ENCODE assay signal across 18 mouse cellular contexts in genomic region chr6:42790247-42790948, GRCm38 (mm10). TPM values are rescaled to one million over a fixed set of nuclear protein-coding genes. Genes with fewer than 3 reads are reported as not detected.
DNase-seq lines count a peak whose midpoint lies in the region; ATAC-seq and TF ChIP-seq lines count a peak whose summit lies in the region.
"Had no signal": no experiment of that assay in that cellular context is flagged by ENCODE, and none has a peak within 500 bp of the region (broad histone marks: within the 10 kb centered on the region; RNA-seq: fewer than 3 reads in every experiment).

No protein-coding gene starts in this region.

- peak; percentile 25; the same call in 1 of the 2 replicates for TF ChIP-seq CTCF in lung, embryonic 14.5 days (IDR thresholded peaks at IDR 0.05; ENCODE audit: low read depth)

- no peak overlapping the region for H3K27ac ChIP-seq in lung, embryonic 14.5 days (ENCODE audit: low read depth)
- H3K27ac ChIP-seq in forebrain, embryonic 13.5 days: no peak overlapping the region
- 0 out of 2 replicates have a peak overlapping the region, but pooled peaks have one; percentile 54 for H3K27ac ChIP-seq in hindbrain, embryonic 14.5 days
- H3K27ac ChIP-seq in neural tube, embryonic 15.5 days (replicated peaks): no peak overlapping the region
- H3K27ac ChIP-seq: embryonic facial prominence, embryonic 13.5 days; heart, embryonic 15.5 days had no signal

- no peak overlapping the region for H3K9ac ChIP-seq in lung, embryonic 14.5 days
- no peak overlapping the region for H3K9ac ChIP-seq in forebrain, embryonic 13.5 days
- no peak overlapping the region for H3K9ac ChIP-seq in hindbrain, embryonic 14.5 days
- no peak overlapping the region for H3K9ac ChIP-seq in neural tube, embryonic 15.5 days (replicated peaks)
- H3K9ac ChIP-seq: embryonic facial prominence, embryonic 13.5 days; heart, embryonic 15.5 days had no signal

- H3K9me3 ChIP-seq in lung, embryonic 14.5 days (ENCODE audit: low read depth, low read length): no peaks in the 10 kb centered on the region
- no peaks in the 10 kb centered on the region for H3K9me3 ChIP-seq in forebrain, embryonic 13.5 days (replicated peaks)
- no peaks in the 10 kb centered on the region for H3K9me3 ChIP-seq in hindbrain, embryonic 14.5 days (ENCODE audit: control insufficient read depth, low read length)
- no peaks in the 10 kb centered on the region for H3K9me3 ChIP-seq in neural tube, embryonic 15.5 days (replicated peaks)
- H3K9me3 ChIP-seq: embryonic facial prominence, embryonic 13.5 days; heart, embryonic 15.5 days had no signal

- no peaks in the 10 kb centered on the region for H3K27me3 ChIP-seq in lung, embryonic 14.5 days (ENCODE audit: insufficient read depth, low read length)
- no peaks in the 10 kb centered on the region for H3K27me3 ChIP-seq in forebrain, embryonic 13.5 days
- H3K27me3 ChIP-seq in hindbrain, embryonic 14.5 days (ENCODE audit: control insufficient read depth, insufficient read depth, low read length): no peaks in the 10 kb centered on the region
- no peaks in the 10 kb centered on the region for H3K27me3 ChIP-seq in neural tube, embryonic 15.5 days (replicated peaks)
- H3K27me3 ChIP-seq: embryonic facial prominence, embryonic 13.5 days; heart, embryonic 15.5 days had no signal

- no peak for ATAC-seq in lung, embryonic 14.5 days (ENCODE audit: insufficient read depth)
- peak; percentile 69 for ATAC-seq in forebrain, embryonic 13.5 days
- ATAC-seq in hindbrain, embryonic 14.5 days (ENCODE audit: low FRiP score): peak; percentile 24; the same call in 1 of the 2 replicates
- peak; percentile 31; the same call in 1 of the 2 replicates for ATAC-seq in neural tube, embryonic 15.5 days (ENCODE audit: low FRiP score)
- ATAC-seq: intestine, embryonic 16.5 days had no signal

- H3K36me3 ChIP-seq in lung, embryonic 14.5 days (ENCODE audit: insufficient read depth): no peaks in the 10 kb centered on the region
- H3K36me3 ChIP-seq in forebrain, embryonic 13.5 days (ENCODE audit: poor library complexity, severe bottlenecking): no peaks in the 10 kb centered on the region
- no peaks in the 10 kb centered on the region for H3K36me3 ChIP-seq in hindbrain, embryonic 14.5 days (replicated peaks; ENCODE audit: control insufficient read depth, insufficient read depth)
- H3K36me3 ChIP-seq in neural tube, embryonic 15.5 days: no peaks in the 10 kb centered on the region
- H3K36me3 ChIP-seq: embryonic facial prominence, embryonic 13.5 days; heart, embryonic 15.5 days had no signal

- peak; percentile 1 for DNase-seq in lung, embryonic 14.5 days
- no peak for DNase-seq in lung, adult 18-20 months
- DNase-seq in hindbrain, embryonic 14.5 days (ENCODE audit: low spot score): no peak
- DNase-seq in urinary bladder, adult 18-20 months (ENCODE audit: low spot score in 2 of 2): no peak
- DNase-seq in spleen, postnatal 10 days (ENCODE audit: low spot score in 2 of 2): no peak
- DNase-seq in adrenal gland, adult 18-20 months (ENCODE audit: low spot score in 2 of 2): no peak
- DNase-seq: adrenal gland, postnatal 10 days; cerebellum, adult 11 months; lung, postnatal 10 days; right cerebral cortex, postnatal 25 days had no signal

- no peak overlapping the region for H3K4me2 ChIP-seq in lung, embryonic 14.5 days
- H3K4me2 ChIP-seq in forebrain, embryonic 13.5 days: no peak overlapping the region
- H3K4me2 ChIP-seq in hindbrain, embryonic 14.5 days (replicated peaks): no peak overlapping the region
- H3K4me2 ChIP-seq in neural tube, embryonic 15.5 days: no peak overlapping the region
- H3K4me2 ChIP-seq: embryonic facial prominence, embryonic 13.5 days; heart, embryonic 15.5 days had no signal

- WGBS in lung, embryonic 14.5 days: 33% methylated on average over 4 of the region's 4 CpGs
- 51% methylated on average over 4 of the region's 4 CpGs for WGBS in forebrain, embryonic 13.5 days
- WGBS in hindbrain, embryonic 14.5 days: 43% methylated on average over 4 of the region's 4 CpGs
- WGBS in neural tube, embryonic 15.5 days: 50% methylated on average over 4 of the region's 4 CpGs

- no peak overlapping the region for H3K4me3 ChIP-seq in lung, embryonic 14.5 days (ENCODE audit: low read depth, low read length)
- H3K4me3 ChIP-seq in forebrain, embryonic 13.5 days: no peak overlapping the region
- H3K4me3 ChIP-seq in hindbrain, embryonic 14.5 days (replicated peaks; ENCODE audit: low read length): no peak overlapping the region
- no peak overlapping the region for H3K4me3 ChIP-seq in neural tube, embryonic 15.5 days (replicated peaks)
- H3K4me3 ChIP-seq: embryonic facial prominence, embryonic 13.5 days; heart, embryonic 15.5 days had no signal

- no peaks in the 10 kb centered on the region for H3K4me1 ChIP-seq in lung, embryonic 14.5 days (ENCODE audit: insufficient read depth)
- no peaks in the 10 kb centered on the region for H3K4me1 ChIP-seq in forebrain, embryonic 13.5 days
- no peaks in the 10 kb centered on the region for H3K4me1 ChIP-seq in hindbrain, embryonic 14.5 days (replicated peaks; ENCODE audit: control insufficient read depth, insufficient read depth, low read length)
- H3K4me1 ChIP-seq in neural tube, embryonic 15.5 days: no peaks in the 10 kb centered on the region
- H3K4me1 ChIP-seq: embryonic facial prominence, embryonic 13.5 days; heart, embryonic 15.5 days had no signal

RNA-seq across cellular contexts. Expression of gene Olfr452, which starts 5.5 kb away (rescaled TPM):
- not detected in 2 replicates for polyA plus RNA-seq in lung, embryonic 14.5 days (2014; fragmentation: Nextera tagmentation; extraction: Ambion mirVana)
- not detected in 2 replicates for polyA plus RNA-seq in forebrain, embryonic 13.5 days (2015; fragmentation: Nextera tagmentation; extraction: Ambion mirVana)
- not detected in 2 replicates for polyA plus RNA-seq in hindbrain, embryonic 14.5 days (2014; fragmentation: Nextera tagmentation; extraction: Ambion mirVana)
- polyA plus RNA-seq in neural tube, embryonic 15.5 days (2015; fragmentation: Nextera tagmentation; extraction: Ambion mirVana): not detected in 2 replicates
- not detected for total RNA-seq in adrenal gland, adult 18-20 months (2021)
- total RNA-seq: adrenal gland, postnatal 10 days; layer of hippocampus, postnatal 25 days; MEL had no signal
- polyA plus RNA-seq: embryonic facial prominence, embryonic 13.5 days; heart, embryonic 15.5 days; intestine, embryonic 16.5 days; limb, embryonic 14.5 days had no signal

RNA-seq across cellular contexts. Expression of gene Olfr450, which starts 21.3 kb away (rescaled TPM):
- polyA plus RNA-seq in lung, embryonic 14.5 days (2014; fragmentation: Nextera tagmentation; extraction: Ambion mirVana): not detected in 2 replicates
- not detected in 2 replicates for polyA plus RNA-seq in forebrain, embryonic 13.5 days (2015; fragmentation: Nextera tagmentation; extraction: Ambion mirVana)
- polyA plus RNA-seq in hindbrain, embryonic 14.5 days (2014; fragmentation: Nextera tagmentation; extraction: Ambion mirVana): not detected in 2 replicates
- not detected in 2 replicates for polyA plus RNA-seq in neural tube, embryonic 15.5 days (2015; fragmentation: Nextera tagmentation; extraction: Ambion mirVana)
- total RNA-seq in adrenal gland, adult 18-20 months (2021): not detected
- total RNA-seq: adrenal gland, postnatal 10 days; layer of hippocampus, postnatal 25 days; MEL had no signal
- polyA plus RNA-seq: embryonic facial prominence, embryonic 13.5 days; heart, embryonic 15.5 days; intestine, embryonic 16.5 days; limb, embryonic 14.5 days had no signal

RNA-seq across cellular contexts. Expression of gene Olfr38, which starts 34.2 kb away (rescaled TPM):
- polyA plus RNA-seq in lung, embryonic 14.5 days (2014; fragmentation: Nextera tagmentation; extraction: Ambion mirVana): not detected in 2 replicates
- polyA plus RNA-seq in forebrain, embryonic 13.5 days (2015; fragmentation: Nextera tagmentation; extraction: Ambion mirVana): not detected in 2 replicates
- polyA plus RNA-seq in hindbrain, embryonic 14.5 days (2014; fragmentation: Nextera tagmentation; extraction: Ambion mirVana): not detected in 2 replicates
- polyA plus RNA-seq in neural tube, embryonic 15.5 days (2015; fragmentation: Nextera tagmentation; extraction: Ambion mirVana): not detected in 2 replicates
- not detected for total RNA-seq in adrenal gland, adult 18-20 months (2021)
- total RNA-seq: adrenal gland, postnatal 10 days; layer of hippocampus, postnatal 25 days; MEL had no signal
- polyA plus RNA-seq: embryonic facial prominence, embryonic 13.5 days; heart, embryonic 15.5 days; intestine, embryonic 16.5 days; limb, embryonic 14.5 days had no signal

RNA-seq across cellular contexts. Expression of gene Olfr449, which starts 43.8 kb away (rescaled TPM):
- polyA plus RNA-seq in lung, embryonic 14.5 days (2014; fragmentation: Nextera tagmentation; extraction: Ambion mirVana): not detected in 2 replicates
- polyA plus RNA-seq in forebrain, embryonic 13.5 days (2015; fragmentation: Nextera tagmentation; extraction: Ambion mirVana): not detected in 2 replicates
- polyA plus RNA-seq in hindbrain, embryonic 14.5 days (2014; fragmentation: Nextera tagmentation; extraction: Ambion mirVana): not detected in 2 replicates
- polyA plus RNA-seq in neural tube, embryonic 15.5 days (2015; fragmentation: Nextera tagmentation; extraction: Ambion mirVana): not detected in 2 replicates
- total RNA-seq in adrenal gland, adult 18-20 months (2021): not detected
- total RNA-seq: adrenal gland, postnatal 10 days; layer of hippocampus, postnatal 25 days; MEL had no signal
- polyA plus RNA-seq: embryonic facial prominence, embryonic 13.5 days; heart, embryonic 15.5 days; intestine, embryonic 16.5 days; limb, embryonic 14.5 days had no signal

RNA-seq across cellular contexts. Expression of gene Olfr453, which starts 51.2 kb away (rescaled TPM):
- polyA plus RNA-seq in lung, embryonic 14.5 days (2014; fragmentation: Nextera tagmentation; extraction: Ambion mirVana): not detected in 2 replicates
- polyA plus RNA-seq in forebrain, embryonic 13.5 days (2015; fragmentation: Nextera tagmentation; extraction: Ambion mirVana): not detected in 2 replicates
- not detected in 2 replicates for polyA plus RNA-seq in hindbrain, embryonic 14.5 days (2014; fragmentation: Nextera tagmentation; extraction: Ambion mirVana)
- polyA plus RNA-seq in neural tube, embryonic 15.5 days (2015; fragmentation: Nextera tagmentation; extraction: Ambion mirVana): not detected in 2 replicates
- total RNA-seq in adrenal gland, adult 18-20 months (2021): not detected
- total RNA-seq: adrenal gland, postnatal 10 days; layer of hippocampus, postnatal 25 days; MEL had no signal
- polyA plus RNA-seq: embryonic facial prominence, embryonic 13.5 days; heart, embryonic 15.5 days; intestine, embryonic 16.5 days; limb, embryonic 14.5 days had no signal
